Mouse (Mus musculus): ENCODE measurements around the gene Pde7b. TPM values are rescaled to one million over a fixed set of nuclear protein-coding genes. Genes with fewer than 3 reads are reported as not detected.

The Pde7b gene
- total and polyA plus RNA-seq, 3 experiments = 11.7 to 57.0 (median 53.1) TPM

GRCm38 (mm10) chr10:20758259-20758658 is 33.4 kb upstream of the Pde7b start:
- DNase-seq = no peak
- Histone ChIP-seq H3K9ac (ENCODE audit: low read depth, low read length) (no peak overlapping the region), H3K27me3 (ENCODE audit: control insufficient read depth, insufficient read depth, low read length) (no peaks in the 10 kb centered on the region), H3K79me2 (replicated peaks; ENCODE audit: control insufficient read depth, insufficient read depth, low read length) (no peaks in the 10 kb centered on the region), H3K4me1 (ENCODE audit: control insufficient read depth, insufficient read depth, low read length) (no peaks in the 10 kb centered on the region), H3K4me3 (no peak overlapping the region), H3K36me3 (ENCODE audit: control insufficient read depth, insufficient read depth, low read length) (no peaks in the 10 kb centered on the region), H3K27ac (no peak overlapping the region)
- TF ChIP-seq EP300 (IDR thresholded peaks at IDR 0.05; ENCODE audit: insufficient read depth, low read depth, low read length) (no peak), CTCF (IDR thresholded peaks at IDR 0.05) (no peak)
- intact Hi-C loops (cut with DNase I) = no loop called here
- 65% methylated on average over 6 of the region's 6 CpGs for WGBS

- intact Hi-C loops (cut with DNase I) = no loop called here
- Histone ChIP-seq H3K27ac (no peak overlapping the region), H3K4me1 (ENCODE audit: control insufficient read depth, insufficient read depth, low read length) (no peaks in the 10 kb centered on the region), H3K79me2 (replicated peaks; ENCODE audit: control insufficient read depth, insufficient read depth, low read length) (no peaks in the 10 kb centered on the region), H3K9ac (ENCODE audit: low read depth, low read length) (no peak overlapping the region), H3K36me3 (ENCODE audit: control insufficient read depth, insufficient read depth, low read length) (no peaks in the 10 kb centered on the region), H3K27me3 (ENCODE audit: control insufficient read depth, insufficient read depth, low read length) (no peaks in the 10 kb centered on the region), H3K4me3 (no peak overlapping the region)
- TF ChIP-seq EP300 (IDR thresholded peaks at IDR 0.05; ENCODE audit: insufficient read depth, low read depth, low read length) = no peak
- TF ChIP-seq CTCF (IDR thresholded peaks at IDR 0.05) = no peak
- no peak for TF ChIP-seq POLR2A (IDR thresholded peaks at IDR 0.05; ENCODE audit: insufficient read depth, low read depth, low read length)
- DNase-seq = no peak
- WGBS = 88% methylated on average over 5 of the region's 5 CpGs
These were observed 31.3 kb upstream of the Pde7b start for GRCm38 (mm10) chr10:20756219-20756618.

GRCm38 (mm10) chr10:20752883-20753282 is 28.0 kb upstream of the Pde7b start:
- no peak overlapping the region for H3K9ac ChIP-seq (ENCODE audit: low read depth, low read length)
- intact Hi-C loops (cut with DNase I) = no loop called here
- no peaks in the 10 kb centered on the region for H3K36me3 ChIP-seq (ENCODE audit: control insufficient read depth, insufficient read depth, low read length)
- WGBS = 89% methylated on average over 1 of the region's 1 CpGs
- TF ChIP-seq CTCF (IDR thresholded peaks at IDR 0.05) = no peak
- TF ChIP-seq EP300 (IDR thresholded peaks at IDR 0.05; ENCODE audit: insufficient read depth, low read depth, low read length) = no peak
- no peak for TF ChIP-seq POLR2A (IDR thresholded peaks at IDR 0.05; ENCODE audit: insufficient read depth, low read depth, low read length)
- no peaks in the 10 kb centered on the region for H3K79me2 ChIP-seq (replicated peaks; ENCODE audit: control insufficient read depth, insufficient read depth, low read length)
- no peaks in the 10 kb centered on the region for H3K27me3 ChIP-seq (ENCODE audit: control insufficient read depth, insufficient read depth, low read length)
- H3K4me3 ChIP-seq = no peak overlapping the region
- DNase-seq = no peak
- no peaks in the 10 kb centered on the region for H3K4me1 ChIP-seq (ENCODE audit: control insufficient read depth, insufficient read depth, low read length)
- no peak overlapping the region for H3K27ac ChIP-seq

GRCm38 (mm10) chr10:20750642-20751251 is 25.9 kb upstream of the Pde7b start:
- no peak overlapping the region for H3K9ac ChIP-seq (ENCODE audit: low read depth, low read length)
- DNase-seq = no peak
- no peak overlapping the region for H3K4me3 ChIP-seq
- H3K79me2 ChIP-seq (replicated peaks; ENCODE audit: control insufficient read depth, insufficient read depth, low read length) = no peaks in the 10 kb centered on the region
- H3K4me1 ChIP-seq (ENCODE audit: control insufficient read depth, insufficient read depth, low read length) = no peaks in the 10 kb centered on the region
- H3K36me3 ChIP-seq (ENCODE audit: control insufficient read depth, insufficient read depth, low read length) = no peaks in the 10 kb centered on the region
- TF ChIP-seq CTCF (IDR thresholded peaks at IDR 0.05) = no peak
- no peak for TF ChIP-seq EP300 (IDR thresholded peaks at IDR 0.05; ENCODE audit: insufficient read depth, low read depth, low read length)
- no peak for TF ChIP-seq POLR2A (IDR thresholded peaks at IDR 0.05; ENCODE audit: insufficient read depth, low read depth, low read length)
- intact Hi-C loops (cut with DNase I) = no loop called here
- H3K27ac ChIP-seq = no peak overlapping the region
- 88% methylated on average over 5 of the region's 5 CpGs for WGBS
- no peaks in the 10 kb centered on the region for H3K27me3 ChIP-seq (ENCODE audit: control insufficient read depth, insufficient read depth, low read length)

GRCm38 (mm10) chr10:20748938-20749337 is 24.1 kb upstream of the Pde7b start:
- Histone ChIP-seq H3K36me3 (ENCODE audit: control insufficient read depth, insufficient read depth, low read length) (no peaks in the 10 kb centered on the region), H3K27me3 (ENCODE audit: control insufficient read depth, insufficient read depth, low read length) (no peaks in the 10 kb centered on the region), H3K4me1 (ENCODE audit: control insufficient read depth, insufficient read depth, low read length) (no peaks in the 10 kb centered on the region), H3K9ac (ENCODE audit: low read depth, low read length) (no peak overlapping the region), H3K4me3 (no peak overlapping the region), H3K27ac (no peak overlapping the region), H3K79me2 (replicated peaks; ENCODE audit: control insufficient read depth, insufficient read depth, low read length) (no peaks in the 10 kb centered on the region)
- intact Hi-C loops (cut with DNase I) = no loop called here
- DNase-seq = no peak
- TF ChIP-seq EP300 (IDR thresholded peaks at IDR 0.05; ENCODE audit: insufficient read depth, low read depth, low read length) = no peak
- TF ChIP-seq CTCF (IDR thresholded peaks at IDR 0.05) = no peak
- TF ChIP-seq POLR2A (IDR thresholded peaks at IDR 0.05; ENCODE audit: insufficient read depth, low read depth, low read length) = no peak
- 88% methylated on average over 8 of the region's 8 CpGs for WGBS

GRCm38 (mm10) chr10:20747229-20747628 is 22.4 kb upstream of the Pde7b start:
- intact Hi-C loops (cut with DNase I) = no loop called here
- no peaks in the 10 kb centered on the region for H3K4me1 ChIP-seq (ENCODE audit: control insufficient read depth, insufficient read depth, low read length)
- H3K27me3 ChIP-seq (ENCODE audit: control insufficient read depth, insufficient read depth, low read length) = no peaks in the 10 kb centered on the region
- TF ChIP-seq CTCF (IDR thresholded peaks at IDR 0.05) (no peak), EP300 (IDR thresholded peaks at IDR 0.05; ENCODE audit: insufficient read depth, low read depth, low read length) (no peak), POLR2A (IDR thresholded peaks at IDR 0.05; ENCODE audit: insufficient read depth, low read depth, low read length) (no peak)
- H3K36me3 ChIP-seq (ENCODE audit: control insufficient read depth, insufficient read depth, low read length) = no peaks in the 10 kb centered on the region
- H3K27ac ChIP-seq = no peak overlapping the region
- no peak overlapping the region for H3K4me3 ChIP-seq
- no peak for DNase-seq
- 88% methylated on average over 4 of the region's 4 CpGs for WGBS
- H3K79me2 ChIP-seq (replicated peaks; ENCODE audit: control insufficient read depth, insufficient read depth, low read length) = no peaks in the 10 kb centered on the region
- H3K9ac ChIP-seq (ENCODE audit: low read depth, low read length) = no peak overlapping the region
